Mouse (Mus musculus) ovary, postnatal 10 days (tissue): ENCODE results near the gene Mdga1.
A peak's percentile ranks its signal among the peaks of the same experiment; 100 is the strongest.
"Not testable (repeated sequence)": the region's sequence is repeated elsewhere in the genome, so short reads cannot be mapped to it uniquely, and the experiment has no call there.

Experiments
- DNase-seq: peaks from one replicate; pipeline ENCODE4 v3.0.0; 2022; ENCODE audit warnings: low spot score

Gene Mdga1

GRCm38 (mm10) chr17:29796086-29796485 is 173.8 kb downstream of the Mdga1 start:
- peak; percentile 14 for DNase-seq

- no peak for DNase-seq
These were observed 174.7 kb downstream of the Mdga1 start for GRCm38 (mm10) chr17:29795050-29795770.

GRCm38 (mm10) chr17:29791531-29792050 is 178.3 kb downstream of the Mdga1 start:
- DNase-seq: no peak

GRCm38 (mm10) chr17:29790231-29790740 is 179.6 kb downstream of the Mdga1 start:
- no peak for DNase-seq

- no peak for DNase-seq
These were observed 180.2 kb downstream of the Mdga1 start for GRCm38 (mm10) chr17:29789715-29790114.

- no peak for DNase-seq
These were observed 181.3 kb downstream of the Mdga1 start for GRCm38 (mm10) chr17:29788573-29788972.

GRCm38 (mm10) chr17:29784820-29785219 is 185.1 kb downstream of the Mdga1 start:
- DNase-seq: no peak

- not testable (repeated sequence) for DNase-seq
These were observed 188.4 kb downstream of the Mdga1 start for GRCm38 (mm10) chr17:29781472-29781871.

GRCm38 (mm10) chr17:29778021-29778420 is 191.9 kb downstream of the Mdga1 start:
- DNase-seq: no peak
